Mouse (Mus musculus) CH12.LX (cell line): ENCODE data around the gene Map6. TPM values are rescaled to one million over a fixed set of nuclear protein-coding genes. Genes with fewer than 3 reads are reported as not detected.

ENCODE experiments used
- DNase-seq: peaks from one replicate; pipeline ENCODE4 v3.0.0-alpha.2; 2013; ENCODE audit errors: extremely low read depth
- H3K27ac ChIP-seq: 2 replicates; pipeline ENCODE4 v1.5.1; 2012; ENCODE audit warnings: low read depth, mild to moderate bottlenecking, control low read depth, moderate library complexity; ENCODE audit not compliant: insufficient read depth
- H3K27me3 ChIP-seq: replicated peaks from 2 replicates; pipeline ENCODE3; 2012; ENCODE audit warnings: inconsistent platforms
- H3K36me3 ChIP-seq, 2 experiments: replicated peaks in 1 of 2; 2 replicates each; pipeline versions ENCODE3 to v1.6.1; 2012; ENCODE audit warnings: inconsistent platforms in 1 of 2, low read length in 1 of 2, mild to moderate bottlenecking in 1 of 2, mixed read lengths in 1 of 2, moderate library complexity in 1 of 2; ENCODE audit not compliant: control insufficient read depth in 1 of 2, insufficient read depth in 1 of 2
- H3K4me1 ChIP-seq, 2 experiments: 2 replicates each; pipeline ENCODE4 v1.6.1; 2012; ENCODE audit warnings: inconsistent platforms in 1 of 2, moderate library complexity in 1 of 2; ENCODE audit not compliant: insufficient read depth in 2 of 2, control insufficient read depth in 1 of 2
- H3K4me2 ChIP-seq: 2 replicates; pipeline ENCODE4 v1.6.1; 2012; ENCODE audit warnings: low read depth, mild to moderate bottlenecking, control low read depth; ENCODE audit not compliant: poor library complexity, insufficient read depth, severe bottlenecking
- H3K4me3 ChIP-seq, 3 experiments: fragments of 150-350 bp in 1 of 3; sonication (generic) in 1 of 3; replicated peaks in 1 of 3; 2 replicates each; pipeline versions ENCODE3 to v1.5.1; 2011 to 2012; ENCODE audit warnings: low read depth in 2 of 3, low read length in 2 of 3, mild to moderate bottlenecking in 2 of 3, moderate library complexity in 2 of 3, control low read depth in 1 of 3, improper control_type of control experiment in 1 of 3, inconsistent platforms in 1 of 3, mixed read lengths in 1 of 3; ENCODE audit not compliant: poor library complexity in 1 of 3
- H3K79me2 ChIP-seq: replicated peaks from 2 replicates; pipeline ENCODE4 v1.6.1; 2012; ENCODE audit warnings: mild to moderate bottlenecking, moderate library complexity; ENCODE audit not compliant: control insufficient read depth, poor library complexity, insufficient read depth, severe bottlenecking; ENCODE audit errors: extremely low read depth
- H3K9ac ChIP-seq: 2 replicates; pipeline ENCODE4 v1.6.1; 2012; ENCODE audit warnings: low read depth, mild to moderate bottlenecking, control low read depth, moderate library complexity; ENCODE audit not compliant: insufficient read depth
- H3K9me3 ChIP-seq: replicated peaks from 2 replicates; pipeline ENCODE3; 2012; ENCODE audit warnings: low read length, inconsistent platforms, mixed read lengths
- BHLHE40 ChIP-seq: IDR thresholded peaks from 2 replicates; pipeline ENCODE4 v1.6.1; 2011; ENCODE audit warnings: mild to moderate bottlenecking, low read depth, low read length, improper control_type of control experiment
- CTCF ChIP-seq, 2 experiments: IDR thresholded peaks in 1 of 2; conservative IDR thresholded peaks in 1 of 2; 2 replicates each; pipeline ENCODE4 v1.5.1; 2011 to 2012; ENCODE audit warnings: low read depth in 2 of 2, low read length in 2 of 2, improper control_type of control experiment in 1 of 2, inconsistent platforms in 1 of 2, mild to moderate bottlenecking in 1 of 2, moderate library complexity in 1 of 2
- E2F4 ChIP-seq: IDR thresholded peaks from 2 replicates; pipeline ENCODE4 v1.6.1; 2011; ENCODE audit warnings: low read depth, low read length, improper control_type of control experiment; ENCODE audit not compliant: insufficient replicate concordance
- ELF1 ChIP-seq: IDR thresholded peaks from 2 replicates; pipeline ENCODE4 v1.6.1; 2014; ENCODE audit warnings: low read depth, mild to moderate bottlenecking, inconsistent platforms, low read length, improper control_type of control experiment
- EP300 ChIP-seq: IDR thresholded peaks from 2 replicates; pipeline ENCODE4 v1.6.1; 2011; ENCODE audit warnings: low read length, improper control_type of control experiment
- ETS1 ChIP-seq: conservative IDR thresholded peaks from 2 replicates; pipeline ENCODE4 v1.6.1; 2012; ENCODE audit warnings: low read depth, mild to moderate bottlenecking, inconsistent platforms, low read length, improper control_type of control experiment, moderate library complexity
- GABPA ChIP-seq: IDR thresholded peaks from 2 replicates; pipeline ENCODE4 v1.6.1; 2012; ENCODE audit warnings: low read depth, low read length, improper control_type of control experiment, inconsistent platforms; ENCODE audit not compliant: insufficient replicate concordance
- HCFC1 ChIP-seq: IDR thresholded peaks from 2 replicates; pipeline ENCODE4 v1.6.1; 2012; ENCODE audit warnings: low read depth, mild to moderate bottlenecking, inconsistent platforms, low read length, improper control_type of control experiment
- JUN ChIP-seq: IDR thresholded peaks from 2 replicates; pipeline ENCODE4 v1.6.1; 2011; ENCODE audit warnings: low read depth, mild to moderate bottlenecking, low read length, improper control_type of control experiment, moderate library complexity; ENCODE audit not compliant: insufficient read depth
- KAT2A ChIP-seq: IDR thresholded peaks from 2 replicates; pipeline ENCODE4 v1.6.1; 2012; ENCODE audit warnings: low read length, improper control_type of control experiment, inconsistent platforms; ENCODE audit not compliant: insufficient replicate concordance
- MAFK ChIP-seq: IDR thresholded peaks from 2 replicates; pipeline ENCODE4 v1.6.1; 2011; ENCODE audit warnings: low read length, improper control_type of control experiment; ENCODE audit not compliant: insufficient replicate concordance
- MAX ChIP-seq: IDR thresholded peaks from 2 replicates; pipeline ENCODE4 v1.6.1; 2011; ENCODE audit warnings: low read length, improper control_type of control experiment
- MEF2A ChIP-seq: IDR thresholded peaks from 2 replicates; pipeline ENCODE4 v1.6.1; 2014; ENCODE audit warnings: low read depth, mild to moderate bottlenecking, inconsistent platforms, low read length, improper control_type of control experiment, borderline replicate concordance
- MXI1 ChIP-seq: IDR thresholded peaks from 2 replicates; pipeline ENCODE4 v1.6.1; 2011; ENCODE audit warnings: mild to moderate bottlenecking, low read depth, low read length, improper control_type of control experiment
- NELFE ChIP-seq: IDR thresholded peaks from 2 replicates; pipeline ENCODE4 v1.6.1; 2011; ENCODE audit warnings: low read depth, low read length, improper control_type of control experiment
- PAX5 ChIP-seq: IDR thresholded peaks from 2 replicates; pipeline ENCODE4 v1.6.1; 2012; ENCODE audit warnings: low read length, inconsistent platforms, mixed read lengths
- POLR2A ChIP-seq: IDR thresholded peaks from 2 replicates; pipeline ENCODE4 v1.6.1; 2011; ENCODE audit warnings: low read depth, mild to moderate bottlenecking, improper control_type of control experiment, low read length
- POLR2AphosphoS2 ChIP-seq: IDR thresholded peaks from 2 replicates; pipeline ENCODE4 v1.6.1; 2011; ENCODE audit warnings: low read depth, low read length, improper control_type of control experiment
- SMC3 ChIP-seq: IDR thresholded peaks from 2 replicates; pipeline ENCODE4 v1.6.1; 2011; ENCODE audit warnings: low read depth, low read length, improper control_type of control experiment
- TBP ChIP-seq: conservative IDR thresholded peaks from 2 replicates; pipeline ENCODE4 v1.6.1; 2011; ENCODE audit warnings: low read depth, low read length, improper control_type of control experiment
- TCF12 ChIP-seq: IDR thresholded peaks from 2 replicates; pipeline ENCODE4 v1.6.1; 2014; ENCODE audit warnings: low read depth, mild to moderate bottlenecking, inconsistent platforms, low read length, improper control_type of control experiment
- USF1 ChIP-seq: IDR thresholded peaks from 2 replicates; pipeline ENCODE4 v1.6.1; 2014; ENCODE audit warnings: low read depth, mild to moderate bottlenecking, inconsistent platforms, low read length, improper control_type of control experiment
- ZC3H11A ChIP-seq: IDR thresholded peaks from 2 replicates; pipeline ENCODE4 v1.6.1; 2012; ENCODE audit warnings: low read depth, mild to moderate bottlenecking, inconsistent platforms, low read length, improper control_type of control experiment
- ZKSCAN1 ChIP-seq: IDR thresholded peaks from 2 replicates; pipeline ENCODE4 v1.6.1; 2012; ENCODE audit warnings: low read depth, inconsistent platforms, low read length, improper control_type of control experiment, borderline replicate concordance
- ZMIZ1 ChIP-seq: IDR thresholded peaks from 2 replicates; pipeline ENCODE4 v1.6.1; 2012; ENCODE audit warnings: low read depth, mild to moderate bottlenecking, inconsistent platforms, low read length, improper control_type of control experiment
- ZNF384 ChIP-seq: IDR thresholded peaks from 2 replicates; pipeline ENCODE4 v1.6.1; 2012; ENCODE audit warnings: low read depth, low read length, improper control_type of control experiment, inconsistent platforms
- dilution Hi-C: fragments of 300-500 bp; cut with MboI; formaldehyde crosslinking; loops from 2 replicates; pipeline ENCODE4 v1.14.3; 2020; ENCODE audit warnings: low sequenced_read_pairs; ENCODE audit not compliant: extremely low pct_unique_long_range_greater_than_20kb, extremely low pct_ligation_motif_present
- in situ Hi-C: fragments of 300-500 bp; cut with MboI; formaldehyde crosslinking; loops from 3 replicates; pipeline ENCODE4 v1.14.3; 2019; ENCODE audit warnings: low sequenced_read_pairs, low pct_ligation_motif_present, low pct_unique_long_range_greater_than_20kb, mixed read lengths
- polyA plus RNA-seq: library from polyadenylated mRNA; unstranded; fragments of >175 nt; gene quantifications from 2 replicates; pipeline ENCODE4 v1.2.1, GENCODE M21; 2012; ENCODE audit warnings: low read depth; ENCODE audit not compliant: insufficient read length
- total RNA-seq, 2 experiments: library from RNA; depleted of rRNA; stranded (reverse); fragments of 300-350 nt in 1 of 2; fragments of >200 nt in 1 of 2; gene quantifications; 2 replicates each; pipeline ENCODE4 v1.2.3; 2012 to 2014

Map6 gene
- total and polyA plus RNA-seq, 3 experiments: 0.32 to 1.4 (median 1.1) TPM

DNA sequence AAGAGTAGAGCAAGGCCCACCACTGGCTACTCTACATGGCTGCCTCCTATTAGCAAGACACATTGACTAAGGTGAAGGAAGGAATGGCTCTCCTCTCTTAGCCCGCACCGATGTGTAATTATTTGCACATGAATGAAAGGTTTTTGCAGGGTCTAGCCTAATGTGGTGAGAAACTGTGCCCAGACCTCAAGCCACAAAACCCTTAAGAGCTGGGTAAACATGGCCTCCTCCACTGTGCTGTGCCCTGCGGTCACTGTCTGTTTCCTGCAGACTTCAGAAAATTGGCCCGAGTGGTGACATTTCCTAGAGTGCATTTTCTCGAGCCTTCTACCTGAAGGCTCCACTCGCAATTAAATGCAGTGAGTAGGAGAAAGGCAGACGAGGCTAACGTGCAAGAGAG is 11.1 kb downstream of the Map6 start:
- Histone ChIP-seq H3K4me3 (no peak overlapping the region), H3K4me2 (no peak overlapping the region), H3K36me3 (no peaks in the 10 kb centered on the region), H3K27ac (no peak overlapping the region), H3K9me3 (no peaks in the 10 kb centered on the region), H3K79me2 (no peaks in the 10 kb centered on the region), H3K4me1 (no peaks in the 10 kb centered on the region), H3K9ac (no peak overlapping the region), H3K27me3 (no peaks in the 10 kb centered on the region)
- DNase-seq: no peak
- TF ChIP-seq E2F4: no peak
- TF ChIP-seq MEF2A: no peak
- no peak for TF ChIP-seq POLR2AphosphoS2
- TF ChIP-seq MXI1: no peak
- no peak for TF ChIP-seq ZMIZ1
- no peak for TF ChIP-seq GABPA
- TF ChIP-seq CTCF (conservative IDR thresholded peaks at IDR 0.05 in 1 of 2, IDR thresholded peaks at IDR 0.05 in 1 of 2; ENCODE audit: low read depth in 2 of 2, low read length in 2 of 2): no peak
- no peak for TF ChIP-seq POLR2A
- TF ChIP-seq PAX5: no peak
- no peak for TF ChIP-seq SMC3
- TF ChIP-seq TCF12: no peak
- no peak for TF ChIP-seq TBP
- no peak for TF ChIP-seq ETS1
- dilution Hi-C loops: no loop called here
- in situ Hi-C loops: no loop called here

DNA sequence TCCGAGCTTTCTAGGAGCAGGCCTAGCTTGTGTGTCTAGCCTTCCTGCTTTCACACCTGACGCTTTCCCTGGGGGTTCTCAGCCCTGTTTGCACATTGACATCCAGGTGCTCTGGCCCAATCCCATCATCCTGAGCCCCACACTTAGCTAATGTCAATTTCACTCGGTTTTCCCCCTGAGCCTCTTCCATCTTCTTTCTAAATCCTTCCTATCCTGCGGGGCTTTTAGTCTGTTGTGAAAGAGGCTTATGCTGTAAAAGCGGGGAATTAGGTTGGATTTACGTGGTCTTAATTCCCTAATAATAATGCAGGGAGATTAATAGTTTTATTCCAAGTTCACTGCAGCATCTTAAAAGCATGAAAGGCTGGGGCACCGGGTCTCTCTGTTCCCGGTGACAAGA is 12.3 kb downstream of the Map6 start:
- no peaks in the 10 kb centered on the region for H3K9me3 ChIP-seq
- no peak overlapping the region for H3K27ac ChIP-seq
- no peak overlapping the region for H3K9ac ChIP-seq
- no peak overlapping the region for H3K4me2 ChIP-seq
- H3K4me3 ChIP-seq: no peak overlapping the region
- no peaks in the 10 kb centered on the region for H3K79me2 ChIP-seq
- H3K4me1 ChIP-seq: no peaks in the 10 kb centered on the region
- DNase-seq: no peak
- H3K36me3 ChIP-seq: no peaks in the 10 kb centered on the region
- in situ Hi-C loops (no loop called here), dilution Hi-C loops (no loop called here)
- TF ChIP-seq ELF1 (no peak), ZNF384 (no peak), KAT2A (no peak), HCFC1 (no peak), GABPA (no peak), ZKSCAN1 (no peak), EP300 (no peak), MXI1 (no peak), TBP (no peak), BHLHE40 (no peak), TCF12 (no peak), SMC3 (no peak), JUN (no peak), MAFK (no peak), ZC3H11A (no peak), NELFE (no peak), ETS1 (no peak), MAX (no peak), USF1 (no peak)
- H3K27me3 ChIP-seq: no peaks in the 10 kb centered on the region
